Mouse (Mus musculus) heart, embryonic 16.5 days (tissue): Measurements from ENCODE around the gene Prkch. TPM values are rescaled to one million over a fixed set of nuclear protein-coding genes. Genes with fewer than 3 reads are reported as not detected.

Experiments used
- ATAC-seq: fragments of 200-750 bp; cut with Nextera tagmentation; replicated peaks from 2 replicates; pipeline ENCODE4 v1.8.0; 2017; ENCODE audit warnings: moderate number of reproducible peaks; ENCODE audit not compliant: insufficient read depth, low FRiP score; ENCODE audit errors: extremely low read depth
- H3K27ac ChIP-seq: fragments of 300-500 bp; sonication (generic); 2 replicates; pipeline ENCODE4 v1.5.1; 2014; ENCODE audit warnings: mild to moderate bottlenecking, low read length, control low read depth, moderate library complexity
- H3K27me3 ChIP-seq: fragments of 300-500 bp; sonication (generic); 2 replicates; pipeline ENCODE4 v1.6.1; 2014; ENCODE audit warnings: low read length, mixed read lengths; ENCODE audit not compliant: control insufficient read depth, insufficient read depth
- H3K36me3 ChIP-seq: fragments of 300-500 bp; sonication (generic); 2 replicates; pipeline ENCODE4 v1.6.1; 2014; ENCODE audit not compliant: control insufficient read depth, insufficient read depth
- H3K4me1 ChIP-seq: fragments of 300-500 bp; sonication (generic); 2 replicates; pipeline ENCODE4 v1.6.1; 2014; ENCODE audit warnings: low read length, mixed read lengths; ENCODE audit not compliant: control insufficient read depth, insufficient read depth
- H3K4me2 ChIP-seq: fragments of 300-500 bp; sonication (generic); 2 replicates; pipeline ENCODE4 v1.6.1; 2014; ENCODE audit warnings: low read depth, mild to moderate bottlenecking, control low read depth, low read length
- H3K4me3 ChIP-seq: fragments of 300-500 bp; sonication (generic); 2 replicates; pipeline ENCODE4 v1.5.1; 2014; ENCODE audit warnings: mild to moderate bottlenecking, control low read depth, low read length
- H3K9ac ChIP-seq: fragments of 300-500 bp; sonication (generic); 2 replicates; pipeline ENCODE4 v1.6.1; 2014; ENCODE audit warnings: low read length, control low read depth
- H3K9me3 ChIP-seq: fragments of 300-500 bp; sonication (generic); replicated peaks from 2 replicates; pipeline ENCODE4 v1.6.1; 2016; ENCODE audit warnings: low read length; ENCODE audit not compliant: control insufficient read depth
- WGBS: fragments of 180-500 bp; shearing (Covaris S2); extraction: QIAGEN DNeasy Blood & Tissue Kit; methylation state at CpG from one replicate; pipeline ENCODE4 v1.1.7; 2014; 5-methylcytosine and 5-hydroxymethylcytosine counted together
- polyA plus RNA-seq: library from polyadenylated mRNA; unstranded; fragments of >200 nt; fragmentation: Nextera tagmentation; extraction: Ambion mirVana; gene quantifications from 2 replicates; pipeline ENCODE4 v1.2.1, GENCODE M21; 2015

Prkch gene
- polyA plus RNA-seq, 1 experiment from 2014 or later, result 15.2 TPM

DNA sequence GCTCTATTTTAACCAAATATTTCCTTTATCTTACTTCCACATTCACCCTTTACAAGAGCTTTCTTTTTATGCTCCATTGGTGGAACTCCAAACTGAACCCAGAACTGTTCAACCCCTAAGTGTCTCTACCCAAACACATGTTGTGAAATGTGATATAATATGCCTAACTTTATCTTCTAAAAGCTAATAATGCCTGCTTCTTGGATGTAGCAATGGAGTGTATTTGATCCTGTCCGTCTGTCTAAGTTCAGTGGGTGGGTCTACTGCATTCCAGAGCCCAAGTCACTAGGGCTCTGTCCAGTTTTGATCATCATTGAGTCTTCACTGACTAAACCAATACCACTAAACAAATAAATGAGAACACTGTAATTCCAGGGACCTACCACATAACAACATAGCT is 240.2 kb downstream of the Prkch start:
- no peak overlapping the region for H3K4me2 ChIP-seq
- no peaks in the 10 kb centered on the region for H3K9me3 ChIP-seq
- no peak overlapping the region for H3K27ac ChIP-seq
- 56% methylated on average over 1 of the region's 1 CpGs for WGBS
- H3K36me3 ChIP-seq, result no peaks in the 10 kb centered on the region
- no peak for ATAC-seq
- no peak overlapping the region for H3K4me3 ChIP-seq
- H3K4me1 ChIP-seq, result no peaks in the 10 kb centered on the region
- no peaks in the 10 kb centered on the region for H3K27me3 ChIP-seq
- H3K9ac ChIP-seq, result no peak overlapping the region

Other genes starting within 250 kb of the Prkch start
- gene Tmem30b, start 38.4 kb upstream of the Prkch start, polyA plus RNA-seq, result 1.9 and 3.0 TPM in 2 replicates